Mouse (Mus musculus) forebrain, embryonic 13.5 days (tissue): ENCODE results near the gene Cracr2b. TPM values are rescaled to one million over a fixed set of nuclear protein-coding genes. Genes with fewer than 3 reads are reported as not detected.

Source experiments
- ATAC-seq: fragments of 200-750 bp; cut with Nextera tagmentation; 2 replicates; pipeline ENCODE4 v1.8.0; 2017
- H3K27ac ChIP-seq: fragments of 300-500 bp; sonication (generic); 2 replicates; pipeline ENCODE4 v1.5.1; 2015; ENCODE audit warnings: inconsistent platforms, mild to moderate bottlenecking, moderate library complexity
- H3K27me3 ChIP-seq: fragments of 300-500 bp; sonication (generic); 2 replicates; pipeline ENCODE4 v1.6.1; 2015; ENCODE audit warnings: mild to moderate bottlenecking, inconsistent platforms
- H3K36me3 ChIP-seq: fragments of 300-500 bp; sonication (generic); 2 replicates; pipeline ENCODE4 v1.6.1; 2015; ENCODE audit warnings: mild to moderate bottlenecking, inconsistent platforms; ENCODE audit not compliant: poor library complexity, severe bottlenecking
- H3K4me1 ChIP-seq: fragments of 300-500 bp; sonication (generic); 2 replicates; pipeline ENCODE4 v1.6.1; 2015; ENCODE audit warnings: inconsistent platforms
- H3K4me2 ChIP-seq: fragments of 300-500 bp; sonication (generic); 2 replicates; pipeline ENCODE4 v1.6.1; 2015; ENCODE audit warnings: inconsistent platforms, mild to moderate bottlenecking, moderate library complexity
- H3K4me3 ChIP-seq: fragments of 300-500 bp; sonication (generic); 2 replicates; pipeline ENCODE4 v1.5.1; 2015; ENCODE audit warnings: mild to moderate bottlenecking, inconsistent platforms
- H3K9ac ChIP-seq: fragments of 300-500 bp; sonication (generic); 2 replicates; pipeline ENCODE4 v1.6.1; 2015; ENCODE audit warnings: mild to moderate bottlenecking, inconsistent platforms
- H3K9me3 ChIP-seq: fragments of 300-500 bp; sonication (generic); replicated peaks from 2 replicates; pipeline ENCODE4 v1.6.1; 2016; ENCODE audit warnings: inconsistent platforms
- WGBS: fragments of 180-500 bp; shearing (Covaris S2); methylation state at CpG from one replicate; pipeline ENCODE4 v1.1.7; 2015; 5-methylcytosine and 5-hydroxymethylcytosine counted together
- polyA plus RNA-seq: library from polyadenylated mRNA; unstranded; fragments of >200 nt; fragmentation: Nextera tagmentation; extraction: Ambion mirVana; gene quantifications from 2 replicates; pipeline ENCODE4 v1.2.1, GENCODE M21; 2015

Cracr2b gene
- polyA plus RNA-seq, 1 experiment from 2014 or later: 6.0 TPM

DNA sequence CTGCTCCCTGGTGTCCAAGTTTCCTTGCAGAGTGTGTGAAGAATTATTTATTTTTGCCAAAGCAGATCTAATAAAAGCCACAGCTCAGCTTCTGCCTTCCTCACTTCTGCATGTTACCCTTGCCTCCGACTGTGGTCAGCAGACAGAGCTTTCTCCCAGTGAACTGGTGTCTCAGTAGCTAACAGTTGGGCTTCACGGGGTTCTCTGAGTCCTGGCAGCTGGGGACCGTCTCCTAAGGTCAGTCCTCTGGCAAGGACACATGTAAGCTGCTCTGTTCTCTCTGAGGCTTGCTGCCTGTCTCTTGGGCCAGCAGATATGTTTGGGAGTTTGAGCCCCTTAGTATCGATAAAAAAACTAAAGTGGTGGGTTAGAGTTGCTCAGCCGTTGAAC, 898 bp upstream of the Cracr2b start:
- Histone ChIP-seq H3K36me3 (peaks cover 21% of the 10 kb centered on the region), H3K27me3 (peaks cover 67% of the 10 kb centered on the region), H3K4me2 (no peak overlapping the region), H3K9ac (no peak overlapping the region), H3K27ac (no peak overlapping the region), H3K9me3 (no peaks in the 10 kb centered on the region), H3K4me1 (peaks cover 32% of the 10 kb centered on the region), H3K4me3 (no peak overlapping the region)
- no peak for ATAC-seq
- 78% methylated on average over 5 of the region's 5 CpGs for WGBS

DNA sequence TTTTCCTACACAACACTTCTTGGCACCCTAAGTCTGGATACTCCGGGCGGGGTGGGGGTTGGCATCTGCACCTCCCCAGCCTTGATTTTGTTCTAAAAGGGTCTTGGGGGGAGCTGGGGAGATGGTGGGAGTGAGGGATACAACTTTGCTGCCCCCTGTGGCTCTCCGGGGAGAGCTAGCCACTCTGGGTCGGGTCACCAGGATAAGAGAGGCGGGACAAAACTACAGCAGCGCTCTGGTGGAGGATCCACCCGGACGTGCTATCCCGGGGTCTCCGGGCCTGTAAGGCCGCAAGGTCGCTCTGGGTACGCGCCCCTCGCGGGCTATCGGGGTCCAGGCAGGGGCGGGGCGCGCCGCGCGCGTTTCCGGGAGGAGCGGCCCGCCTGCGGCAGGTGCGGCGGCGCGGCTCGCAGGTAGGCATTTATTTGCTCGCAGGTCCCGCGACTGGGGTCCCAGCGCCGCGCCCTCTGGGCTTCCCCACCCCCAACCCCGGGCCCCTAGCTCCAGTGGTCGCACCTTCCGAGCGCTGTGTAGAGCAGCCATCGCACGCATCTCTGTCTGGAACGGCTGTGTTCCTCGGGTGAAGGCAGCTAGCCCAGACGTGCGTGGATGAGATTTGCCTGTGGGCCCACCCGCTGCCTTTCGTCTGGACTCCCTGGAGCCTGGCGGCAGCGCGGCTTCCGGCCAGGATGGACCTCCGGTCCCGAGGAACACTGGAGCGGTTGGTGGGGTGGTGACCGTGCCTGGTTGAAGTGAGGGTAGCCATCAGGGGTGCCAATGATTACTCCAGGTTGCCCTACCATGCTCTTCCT, 833 bp downstream of the Cracr2b start:
- Histone ChIP-seq H3K27me3 (peaks cover 79% of the 10 kb centered on the region), H3K36me3 (peaks cover 21% of the 10 kb centered on the region), H3K9ac (peak overlapping the region; percentile 45), H3K4me2 (peak overlapping the region; percentile 62), H3K4me1 (peaks cover 20% of the 10 kb centered on the region), H3K27ac (no peak overlapping the region), H3K4me3 (peak overlapping the region; percentile 36), H3K9me3 (no peaks in the 10 kb centered on the region)
- ATAC-seq: no peak
- 3% methylated on average over 41 of the region's 59 CpGs for WGBS

DNA sequence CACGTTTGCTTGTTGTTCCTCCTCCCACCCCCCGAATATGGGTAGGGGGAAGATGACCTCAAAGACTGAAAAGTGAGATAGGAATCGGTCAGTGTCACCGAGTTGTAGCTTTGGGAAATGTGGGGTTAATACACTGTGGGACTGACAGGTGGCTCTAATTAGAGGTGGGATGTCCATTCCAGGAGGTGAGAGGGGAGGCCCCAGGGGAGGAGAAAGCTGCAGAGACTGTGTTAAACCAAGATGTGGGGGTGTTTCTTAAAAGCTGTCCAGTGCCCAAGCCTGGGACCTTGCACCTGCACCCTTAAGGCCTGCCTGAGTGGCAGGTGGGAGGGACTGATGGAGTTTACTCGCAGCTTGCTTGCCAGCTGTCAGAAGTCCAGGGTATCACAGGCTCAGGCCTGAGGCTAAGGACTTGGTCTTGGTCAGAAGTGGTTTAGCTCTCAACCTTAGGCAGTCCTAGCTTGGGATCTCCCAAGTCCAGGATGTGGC, 1.5 kb downstream of the Cracr2b start:
- Histone ChIP-seq H3K4me1 (peaks cover 27% of the 10 kb centered on the region), H3K9me3 (no peaks in the 10 kb centered on the region), H3K4me2 (peak overlapping the region; percentile 62), H3K4me3 (peak overlapping the region; percentile 36), H3K36me3 (peaks cover 21% of the 10 kb centered on the region), H3K9ac (no peak overlapping the region; the same call in 1 of the 2 replicates), H3K27ac (no peak overlapping the region), H3K27me3 (peaks cover 82% of the 10 kb centered on the region)
- no peak for ATAC-seq
- WGBS: 23% methylated on average over 5 of the region's 5 CpGs

DNA sequence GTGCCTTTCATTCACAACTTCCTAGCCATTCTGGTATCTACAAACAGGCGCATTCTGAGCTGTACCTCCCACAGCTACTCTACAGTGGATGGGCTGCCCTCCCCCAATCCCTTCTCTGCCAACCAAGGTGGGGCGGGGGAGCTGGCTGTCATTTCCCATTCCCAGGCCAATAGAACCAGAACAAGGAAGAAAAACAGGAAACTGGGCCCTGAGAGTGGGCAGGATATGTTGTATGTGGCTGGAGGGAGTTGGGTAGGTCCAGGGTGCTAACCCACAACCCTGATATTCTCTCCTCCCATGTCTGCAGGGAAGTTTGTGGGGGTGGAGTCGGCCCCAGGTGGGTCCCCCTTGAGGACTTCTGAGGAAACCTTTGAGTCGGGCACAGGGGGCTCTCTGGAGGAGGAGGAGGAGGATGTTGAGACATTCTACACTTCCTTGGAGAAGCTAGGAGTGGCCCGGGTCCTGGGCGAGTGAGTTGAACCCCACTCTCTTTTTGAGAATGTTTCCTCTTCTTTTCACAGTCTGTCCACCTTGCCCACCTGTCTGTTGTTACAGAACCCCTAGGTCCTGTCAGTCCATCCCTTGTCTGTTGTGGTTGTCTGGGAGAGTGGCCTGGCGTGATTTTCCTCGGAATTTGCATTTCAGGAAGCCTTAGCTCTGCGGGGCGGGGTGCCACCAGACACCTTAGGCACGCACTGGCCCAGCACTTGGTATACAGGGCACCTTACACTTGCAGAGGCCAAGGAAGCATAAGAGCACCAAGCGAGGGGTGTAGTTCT, 3.1 kb downstream of the Cracr2b start:
- 19% methylated on average over 12 of the region's 12 CpGs for WGBS
- Histone ChIP-seq H3K9ac (no peak overlapping the region), H3K27me3 (peaks cover 81% of the 10 kb centered on the region), H3K4me2 (no peak overlapping the region), H3K4me1 (peaks cover 42% of the 10 kb centered on the region), H3K36me3 (peaks cover 13% of the 10 kb centered on the region), H3K27ac (no peak overlapping the region), H3K4me3 (peak overlapping the region; percentile 9; the same call in 1 of the 2 replicates), H3K9me3 (no peaks in the 10 kb centered on the region)
- ATAC-seq: no peak

DNA sequence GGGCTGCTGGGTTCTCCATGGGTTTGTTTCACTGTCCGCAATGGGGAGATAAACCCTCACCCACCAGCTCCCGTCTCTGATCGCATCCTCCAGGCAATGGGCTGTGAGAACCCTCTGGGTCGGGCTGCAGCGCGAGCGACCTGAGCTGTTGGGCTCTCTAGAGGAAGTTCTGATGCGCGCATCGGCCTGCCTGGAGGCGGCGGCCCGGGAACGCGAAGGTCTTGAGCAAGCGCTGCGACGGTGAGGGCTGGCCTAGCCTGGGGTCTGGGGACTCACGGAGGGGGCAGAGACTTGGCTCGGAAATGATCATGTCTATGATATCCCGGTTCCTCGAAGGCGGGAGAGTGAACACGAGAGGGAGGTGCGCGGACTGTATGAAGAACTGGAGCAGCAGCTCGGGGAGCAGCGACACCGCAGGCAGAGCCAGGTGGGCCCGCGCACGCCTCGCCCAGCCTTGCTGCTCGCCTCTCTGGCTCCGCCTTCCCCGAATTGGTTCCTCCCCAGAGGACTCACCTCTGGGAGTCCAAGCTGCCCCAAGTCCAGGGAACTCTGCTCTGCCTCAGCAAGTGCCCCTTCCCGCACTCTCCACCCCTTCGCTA, 3.8 kb downstream of the Cracr2b start:
- H3K36me3 ChIP-seq: peaks cover 12% of the 10 kb centered on the region
- no peaks in the 10 kb centered on the region for H3K9me3 ChIP-seq
- no peak overlapping the region for H3K27ac ChIP-seq
- 3% methylated on average over 38 of the region's 38 CpGs for WGBS
- H3K4me3 ChIP-seq: peak overlapping the region; percentile 9; the same call in 1 of the 2 replicates
- H3K27me3 ChIP-seq: peaks cover 74% of the 10 kb centered on the region
- H3K4me2 ChIP-seq: peak overlapping the region; percentile 33
- peaks cover 49% of the 10 kb centered on the region for H3K4me1 ChIP-seq
- no peak for ATAC-seq
- H3K9ac ChIP-seq: 0 out of 2 replicates have a peak overlapping the region, but pooled peaks have one; percentile 16

DNA sequence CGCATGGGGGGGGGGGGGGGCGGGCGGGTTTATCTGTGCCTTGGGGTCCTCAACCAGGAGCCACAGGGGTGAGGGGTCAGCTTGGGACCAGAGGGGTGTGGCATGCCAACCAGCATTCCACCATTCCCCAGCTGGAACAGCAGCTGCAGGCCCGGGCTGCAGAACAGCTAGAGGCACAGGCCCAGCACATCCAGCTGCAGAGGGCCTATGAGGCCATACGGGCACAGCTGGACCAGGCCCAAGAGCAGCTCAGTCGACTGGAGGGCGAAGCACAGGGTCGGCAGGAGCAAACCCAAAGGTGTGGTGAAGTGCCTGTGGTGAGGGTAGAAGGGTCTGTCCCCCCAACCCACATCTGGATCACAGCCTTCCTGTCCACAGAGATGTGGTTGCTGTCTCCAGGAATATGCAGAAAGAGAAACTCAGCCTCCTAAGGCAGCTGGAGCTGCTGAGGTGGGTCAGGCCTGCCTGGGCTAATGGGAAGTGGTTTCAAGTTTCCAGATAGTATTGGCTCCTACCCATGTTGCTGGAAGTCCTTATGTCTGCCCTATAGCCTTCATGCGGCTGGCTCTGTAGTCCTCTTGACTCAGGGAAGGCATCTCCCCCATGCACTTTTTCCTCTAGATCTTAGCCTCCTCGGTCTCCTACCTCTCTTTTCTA, 4.6 kb downstream of the Cracr2b start:
- WGBS: 45% methylated on average over 8 of the region's 10 CpGs

DNA sequence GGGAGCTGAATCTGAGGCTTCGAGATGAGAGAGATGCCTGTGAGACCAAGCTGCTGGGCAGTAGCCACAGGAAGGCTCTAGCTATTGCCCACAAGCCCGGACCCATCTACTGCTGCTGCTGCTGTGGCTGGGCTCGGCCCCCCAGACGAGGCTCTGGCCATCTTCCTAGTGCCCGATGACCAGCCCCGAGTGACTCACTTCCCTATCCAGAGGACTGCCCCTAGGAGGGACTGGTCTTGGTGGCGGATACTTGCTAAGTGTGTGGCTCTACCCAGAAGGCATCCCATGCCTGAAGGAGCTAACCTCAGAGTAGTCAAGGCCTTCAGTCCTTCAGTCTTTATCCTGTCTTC, 5.1 kb downstream of the Cracr2b start:
- Histone ChIP-seq H3K27me3 (peaks cover 61% of the 10 kb centered on the region), H3K36me3 (peaks cover 18% of the 10 kb centered on the region), H3K9me3 (no peaks in the 10 kb centered on the region), H3K4me2 (no peak overlapping the region), H3K4me3 (no peak overlapping the region), H3K9ac (no peak overlapping the region), H3K4me1 (peaks cover 55% of the 10 kb centered on the region), H3K27ac (peak overlapping the region; percentile 14; the same call in 1 of the 2 replicates)
- WGBS: 73% methylated on average over 7 of the region's 7 CpGs
- ATAC-seq: no peak

More for the DNA sequence above, 4.6 kb downstream of the Cracr2b start:
- Histone ChIP-seq H3K4me3 (no peak overlapping the region), H3K4me1 (peaks cover 55% of the 10 kb centered on the region), H3K9ac (no peak overlapping the region), H3K4me2 (peak overlapping the region; percentile 33; the same call in 1 of the 2 replicates), H3K36me3 (peaks cover 13% of the 10 kb centered on the region), H3K27ac (0 out of 2 replicates have a peak overlapping the region, but pooled peaks have one; percentile 14), H3K27me3 (peaks cover 66% of the 10 kb centered on the region), H3K9me3 (no peaks in the 10 kb centered on the region)
- ATAC-seq: no peak

DNA sequence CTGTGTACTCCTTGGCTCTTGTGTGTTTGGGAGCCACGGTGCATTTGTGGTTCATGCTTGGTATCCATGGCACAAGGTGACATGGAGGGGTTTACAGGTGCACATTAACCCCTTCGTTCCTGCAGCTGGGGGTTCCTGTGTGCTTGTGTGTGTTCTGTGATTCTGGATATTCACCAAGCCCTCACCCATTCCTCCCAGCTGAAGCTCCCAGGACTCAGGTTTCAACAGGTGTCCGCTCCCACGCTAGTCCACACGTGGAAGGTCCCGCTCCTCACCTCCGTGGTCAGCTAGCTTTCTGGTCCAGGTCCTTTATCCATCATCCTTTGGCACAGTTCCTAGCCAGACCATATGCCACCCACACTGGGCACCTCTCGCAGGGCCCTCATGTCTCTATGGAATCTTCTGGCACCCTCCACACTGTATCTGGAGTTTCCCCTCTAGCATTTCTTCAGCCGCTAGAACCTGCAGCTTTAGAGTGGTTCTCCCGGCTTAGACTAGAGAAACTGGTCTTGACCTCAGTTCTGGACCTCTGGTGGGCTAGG, 5.8 kb downstream of the Cracr2b start:
- Histone ChIP-seq H3K27me3 (peaks cover 55% of the 10 kb centered on the region), H3K4me1 (peaks cover 51% of the 10 kb centered on the region), H3K9me3 (no peaks in the 10 kb centered on the region), H3K36me3 (peaks cover 25% of the 10 kb centered on the region), H3K27ac (no peak overlapping the region), H3K9ac (peak overlapping the region; percentile 76; the same call in 1 of the 2 replicates), H3K4me3 (peak overlapping the region; percentile 64), H3K4me2 (peak overlapping the region; percentile 73)
- ATAC-seq: no peak
- WGBS: 62% methylated on average over 10 of the region's 10 CpGs

DNA sequence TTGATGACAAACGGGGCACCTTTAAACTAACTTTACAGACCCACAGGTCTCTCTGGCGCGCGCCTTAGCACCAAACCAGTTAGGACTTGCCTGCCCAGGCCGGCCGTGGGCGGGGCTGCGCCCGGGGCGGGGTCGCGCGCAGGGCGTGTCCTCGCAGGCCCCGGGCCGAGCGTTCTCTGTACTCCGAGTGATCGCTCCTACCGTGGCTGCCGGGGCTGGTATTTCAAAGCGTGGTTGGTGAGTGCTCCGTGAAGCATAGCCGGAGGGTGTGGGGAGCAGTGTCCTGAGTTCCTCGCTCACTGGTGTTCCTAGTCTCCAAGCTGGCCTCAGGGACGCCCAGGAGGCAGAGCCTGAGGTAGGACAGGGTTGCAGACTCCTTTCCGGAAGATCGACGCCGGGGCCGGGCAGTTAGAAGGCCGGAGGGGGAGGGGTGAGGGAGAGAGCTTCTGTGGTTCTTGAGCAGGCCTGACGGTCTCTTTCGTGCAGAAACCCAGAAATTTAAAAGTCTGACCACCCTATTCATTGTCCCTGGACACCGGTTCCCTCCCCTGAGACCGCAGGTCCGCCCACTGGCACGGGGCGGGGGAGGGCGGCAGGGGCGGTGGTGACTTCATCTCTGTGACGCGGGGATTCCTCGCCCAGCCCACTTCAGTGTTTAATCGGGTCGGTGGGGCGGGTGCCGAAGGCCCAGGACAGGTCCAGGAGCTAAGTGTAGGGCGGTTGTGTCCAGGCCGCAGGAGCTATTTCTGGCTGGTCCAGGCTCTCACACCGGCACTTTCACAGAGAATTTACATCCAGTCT, 6.5 kb downstream of the Cracr2b start, which contains the start of gene Cd151:
TSS of gene Cd151 (plus strand) at position 163 of the 801 bp plus-strand sequence.
- peak within 1 kb of the TSS; percentile 73 for H3K4me2 ChIP-seq
- peaks cover 31% of the 10 kb centered on the region for H3K36me3 ChIP-seq
- peak; percentile 66 for ATAC-seq
- under 1% methylated on average over 52 of the region's 52 CpGs for WGBS
- peak within 1 kb of the TSS; percentile 85 for H3K27ac ChIP-seq
- H3K4me1 ChIP-seq: peaks cover 43% of the 10 kb centered on the region
- H3K4me3 ChIP-seq: peak within 1 kb of the TSS; percentile 64
- H3K27me3 ChIP-seq: peaks cover 47% of the 10 kb centered on the region
- peak within 1 kb of the TSS; percentile 76 for H3K9ac ChIP-seq
- no peaks in the 10 kb centered on the region for H3K9me3 ChIP-seq

DNA sequence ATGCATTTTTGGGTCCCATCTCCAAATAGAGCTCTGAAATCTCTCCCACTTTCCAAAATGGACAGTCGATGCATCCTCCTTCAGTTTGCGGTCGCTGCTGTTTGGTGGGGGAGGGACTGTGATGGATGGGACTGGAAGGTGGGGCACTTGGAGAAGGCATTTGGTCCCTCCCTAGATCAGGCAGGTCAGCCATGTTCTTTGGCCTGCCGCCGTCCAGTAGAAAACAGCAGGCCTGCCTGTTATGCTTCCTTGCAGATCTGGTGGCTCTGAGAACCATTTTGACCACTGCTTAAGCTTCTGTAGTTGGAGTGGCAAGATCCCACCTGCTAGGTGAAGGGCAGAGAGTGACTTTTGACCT, 7.2 kb downstream of the Cracr2b start:
- peaks cover 36% of the 10 kb centered on the region for H3K36me3 ChIP-seq
- no peaks in the 10 kb centered on the region for H3K9me3 ChIP-seq
- peaks cover 40% of the 10 kb centered on the region for H3K27me3 ChIP-seq
- H3K4me1 ChIP-seq: peaks cover 43% of the 10 kb centered on the region
- ATAC-seq: no peak
- H3K27ac ChIP-seq: peak overlapping the region; percentile 85
- peak overlapping the region; percentile 64 for H3K4me3 ChIP-seq
- H3K9ac ChIP-seq: peak overlapping the region; percentile 76
- 24% methylated on average over 5 of the region's 5 CpGs for WGBS
- peak overlapping the region; percentile 73 for H3K4me2 ChIP-seq
